Mouse (Mus musculus) kidney, adult 9 months (tissue): ENCODE measurements at regions not wholly inside any gene's neighbourhood (a gene's known extent, or its start where the extent isn't known, plus 50 kb on each side); places are given as distances from the start of the nearest gene placed in this dataset.

ENCODE experiments used
- DNase-seq: peaks from one replicate; pipeline ENCODE4 v3.0.0; 2022

DNA sequence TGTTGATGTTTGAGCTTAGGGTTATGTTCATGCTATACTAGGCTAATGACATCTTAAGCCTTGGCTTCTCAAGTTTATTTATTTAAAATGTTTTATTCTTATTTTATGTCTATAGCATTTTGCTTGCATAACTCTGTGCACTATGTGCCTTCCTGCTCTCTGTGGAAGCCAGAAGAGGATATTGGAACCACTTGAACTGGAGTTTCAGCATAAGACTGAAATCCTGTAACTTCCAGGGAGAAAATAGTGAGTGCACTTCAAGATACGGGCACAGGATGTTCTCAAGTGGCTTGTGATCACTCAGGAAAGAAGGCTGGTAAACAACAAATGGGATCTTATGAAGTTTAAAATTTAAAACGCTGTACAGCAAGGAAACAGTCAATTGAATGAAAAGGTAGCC is 257.0 kb upstream of the Gm10131 start:
- DNase-seq, result no peak

DNA sequence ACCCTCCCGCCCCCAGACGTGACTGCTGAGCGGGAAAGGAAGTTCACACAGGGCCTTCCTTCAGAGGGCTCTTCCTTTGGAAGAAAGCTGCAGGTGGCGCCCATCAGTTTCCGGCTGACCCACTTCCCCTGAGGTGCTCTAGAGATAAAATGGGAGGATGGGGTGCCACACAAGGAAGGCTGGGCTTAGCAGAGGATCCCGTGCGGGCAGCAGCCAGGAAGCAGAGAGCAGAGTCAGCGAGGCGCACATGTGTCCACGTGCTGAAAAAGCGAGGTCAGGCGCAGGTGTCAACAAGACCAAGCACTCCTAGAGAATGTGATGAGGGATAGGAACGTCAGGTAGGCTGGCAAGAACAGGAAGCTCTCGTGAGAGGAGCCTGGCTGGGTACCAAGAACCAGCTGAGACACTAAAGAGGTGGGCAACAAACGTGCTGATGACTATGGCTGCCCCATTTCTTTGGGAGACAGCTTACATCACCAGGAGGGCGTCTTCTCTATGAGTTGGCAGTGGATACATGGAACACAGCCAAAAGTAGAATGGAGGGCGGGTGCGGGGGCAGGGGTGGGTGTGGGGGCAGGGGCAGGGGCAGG is 253.0 kb upstream of the Gm10131 start:
- no peak for DNase-seq

DNA sequence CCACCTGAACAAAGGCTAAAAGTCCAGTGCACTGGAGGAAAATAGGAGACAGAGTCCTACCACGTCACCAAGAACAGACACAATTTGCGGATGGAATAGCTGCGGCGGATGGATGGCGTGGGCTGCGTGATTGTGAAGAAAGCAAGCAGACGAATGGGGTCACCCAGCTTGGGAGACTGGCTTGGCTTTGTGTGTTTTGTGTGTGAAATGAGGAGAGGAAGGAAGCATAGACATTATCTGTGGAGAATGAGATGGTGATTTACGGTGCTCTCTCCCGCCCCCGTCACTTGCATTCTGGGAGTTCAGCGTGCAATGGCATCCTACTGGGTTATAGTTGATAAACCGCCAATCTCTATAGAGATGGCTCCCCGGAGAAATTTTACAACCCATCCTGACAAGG is 252.1 kb upstream of the Gm10131 start:
- no peak for DNase-seq

DNA sequence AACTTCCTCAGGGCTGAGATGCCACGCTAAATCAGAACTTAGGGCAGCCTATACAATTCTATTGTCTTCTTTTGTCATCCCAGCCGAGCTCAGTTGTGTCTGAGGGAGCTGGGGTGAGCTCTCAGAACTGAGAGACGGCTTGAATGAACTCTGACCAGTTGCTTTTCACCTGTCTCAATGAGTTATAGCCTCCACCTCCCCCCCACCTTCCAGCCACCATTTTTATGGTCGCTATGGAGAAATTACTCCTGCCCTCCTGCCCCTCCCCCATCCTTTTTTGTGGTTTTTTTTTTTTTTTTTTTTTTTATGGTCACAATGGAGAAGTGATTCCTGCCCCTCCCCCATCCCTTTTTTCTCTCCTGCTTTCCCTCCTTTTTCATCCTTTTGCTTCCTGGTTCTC is 251.6 kb upstream of the Gm10131 start:
- DNase-seq, result no peak

DNA sequence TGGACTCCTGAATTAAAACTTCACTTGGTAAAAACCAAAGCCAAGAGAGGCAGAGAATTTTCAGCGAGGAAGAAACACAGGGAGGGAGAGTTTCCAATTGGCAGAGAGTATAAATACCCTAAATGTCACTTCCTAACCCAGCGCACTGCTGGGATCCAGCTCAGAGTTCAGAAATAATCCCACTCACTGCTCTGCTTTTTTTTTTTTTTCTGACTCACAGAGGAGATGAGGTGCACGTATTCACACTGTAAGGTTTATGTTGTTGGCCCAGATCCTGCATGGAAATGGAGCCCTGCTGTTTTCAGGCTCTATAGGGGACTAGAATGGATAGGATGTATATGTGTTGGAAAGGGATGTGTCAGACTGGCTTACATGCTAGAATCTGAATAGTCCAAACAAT is 249.8 kb upstream of the Gm10131 start:
- DNase-seq, result no peak

DNA sequence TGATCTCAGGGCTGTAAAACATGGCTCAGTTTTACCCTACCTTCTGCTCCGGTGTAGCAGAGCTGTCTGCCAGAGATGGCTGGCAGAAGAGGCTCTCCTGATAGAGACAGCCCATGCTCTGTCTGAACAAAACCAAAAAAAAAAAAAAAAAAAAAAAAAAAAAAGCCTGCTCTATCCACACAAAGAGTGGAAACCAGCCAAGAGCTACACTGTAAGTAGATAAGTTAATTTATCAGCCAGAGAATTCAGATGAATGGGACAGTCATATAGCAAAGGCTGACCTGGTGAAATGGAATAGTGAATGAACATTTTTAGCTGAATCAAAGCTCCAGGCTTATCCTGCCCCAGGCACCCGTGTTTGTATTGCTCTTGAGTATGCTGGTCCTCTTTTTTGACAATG is 248.2 kb upstream of the Gm10131 start:
- no peak for DNase-seq

DNA sequence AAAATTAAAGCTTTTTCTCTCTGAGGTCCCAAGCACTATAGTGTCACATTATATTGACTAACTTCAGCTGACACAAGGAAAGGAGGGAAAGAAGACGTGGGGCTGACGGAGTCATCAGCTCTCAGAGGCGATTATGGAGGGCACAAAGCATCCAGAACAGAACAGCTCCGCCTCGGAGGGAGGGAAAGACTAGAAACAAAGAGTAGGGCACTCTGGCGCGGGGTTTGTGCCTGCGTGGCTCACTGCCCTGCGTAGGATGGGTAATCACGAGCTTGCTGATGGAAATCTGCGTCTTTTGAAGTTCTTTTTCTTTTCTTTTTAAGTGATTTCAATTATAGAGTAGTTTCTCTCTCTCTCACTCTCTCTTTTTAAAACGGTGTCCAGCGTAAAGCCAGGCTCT is 243.5 kb upstream of the Gm10131 start:
- DNase-seq, result no peak

DNA sequence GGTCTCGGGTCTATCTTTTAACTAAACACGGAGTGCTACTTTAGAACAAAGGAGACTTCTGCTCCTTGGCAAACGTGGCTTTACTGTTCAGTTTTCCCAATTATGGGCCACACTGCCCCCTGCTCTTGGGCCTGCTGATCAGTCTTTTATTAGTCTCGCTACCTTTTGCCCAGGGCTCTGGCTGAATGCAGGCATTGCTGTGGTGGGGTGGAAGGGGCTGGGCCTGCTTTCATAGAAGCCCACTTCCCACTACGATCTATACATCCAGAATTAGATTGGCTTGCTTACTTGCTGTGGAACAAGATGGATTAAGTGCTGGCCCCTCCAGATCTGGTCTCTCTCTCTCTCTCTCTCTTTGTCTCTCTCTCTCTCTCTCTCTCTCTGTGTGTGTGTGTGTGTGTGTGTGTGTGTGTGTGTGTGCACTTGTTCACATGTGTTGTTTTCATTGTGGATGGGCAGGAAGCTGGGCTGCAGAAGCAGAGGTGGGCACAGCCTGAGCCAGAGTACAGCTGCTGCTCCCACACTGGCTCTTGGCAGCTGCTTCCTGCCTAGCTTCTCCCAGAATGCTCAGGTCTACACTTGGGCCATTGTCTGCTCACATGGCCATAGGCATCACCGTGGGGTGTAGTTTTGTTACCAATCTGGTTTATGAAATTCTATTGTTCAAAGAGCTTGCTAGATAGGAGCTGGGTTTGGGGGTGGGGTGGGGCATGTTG is 241.8 kb upstream of the Gm10131 start:
- no peak for DNase-seq

DNA sequence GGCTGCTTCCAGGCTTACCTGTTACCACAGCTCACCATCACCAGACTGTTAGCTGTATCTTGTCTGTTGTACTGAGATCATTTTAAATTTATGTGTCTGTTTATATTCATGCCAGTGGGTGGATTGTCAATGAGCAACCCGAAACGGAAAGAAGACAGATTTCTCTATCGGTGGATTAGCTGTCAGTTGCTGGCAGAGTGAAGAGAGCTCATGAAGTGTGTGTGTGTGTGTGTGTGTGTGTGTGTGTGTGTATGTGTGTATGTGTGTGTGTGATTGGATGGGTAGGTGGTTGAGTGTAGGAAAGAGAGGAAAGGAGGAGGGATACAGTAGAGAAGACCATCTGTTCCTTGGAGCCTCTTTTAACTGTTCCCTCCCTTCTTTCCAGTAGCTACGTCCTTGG is 223.3 kb upstream of the Gm10131 start:
- DNase-seq, result no peak

DNA sequence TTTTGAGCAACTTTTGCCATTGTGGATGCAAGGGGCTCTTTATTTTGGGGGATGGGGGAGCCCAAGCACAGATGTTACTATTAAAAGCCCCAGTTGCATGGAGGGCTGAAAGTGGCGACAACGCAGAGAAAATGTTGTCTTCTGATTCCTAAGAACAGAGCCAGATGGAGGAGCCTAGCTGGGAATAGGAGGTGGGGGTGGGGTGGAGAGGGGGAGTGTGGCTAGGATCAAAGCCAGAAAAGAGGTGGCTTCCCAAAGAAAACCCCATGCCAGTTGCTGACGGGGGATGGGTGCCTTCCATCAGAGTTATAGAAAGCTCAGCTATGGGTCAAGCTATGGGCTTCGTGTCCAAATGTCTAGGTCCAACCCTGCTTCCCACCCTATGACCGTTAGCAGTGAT is 220.1 kb upstream of the Gm10131 start:
- DNase-seq, result no peak

DNA sequence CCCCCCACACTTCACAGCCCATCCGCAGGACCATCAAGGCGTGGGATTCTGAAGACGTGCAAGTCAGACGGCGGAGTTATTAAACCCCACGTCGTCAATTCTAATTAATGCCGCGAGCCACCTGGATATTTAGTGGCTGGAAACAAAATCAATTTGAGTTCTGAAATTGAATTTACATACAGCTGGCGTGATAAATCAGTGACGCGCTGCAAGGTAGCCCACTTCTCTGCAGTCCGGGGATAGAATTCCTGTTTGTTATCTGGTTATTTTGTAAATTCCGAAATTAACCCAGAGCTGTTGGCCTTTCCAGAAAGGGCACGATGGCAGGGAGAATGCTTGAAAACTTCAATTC is 215.1 kb upstream of the Gm10131 start:
- DNase-seq, result no peak

DNA sequence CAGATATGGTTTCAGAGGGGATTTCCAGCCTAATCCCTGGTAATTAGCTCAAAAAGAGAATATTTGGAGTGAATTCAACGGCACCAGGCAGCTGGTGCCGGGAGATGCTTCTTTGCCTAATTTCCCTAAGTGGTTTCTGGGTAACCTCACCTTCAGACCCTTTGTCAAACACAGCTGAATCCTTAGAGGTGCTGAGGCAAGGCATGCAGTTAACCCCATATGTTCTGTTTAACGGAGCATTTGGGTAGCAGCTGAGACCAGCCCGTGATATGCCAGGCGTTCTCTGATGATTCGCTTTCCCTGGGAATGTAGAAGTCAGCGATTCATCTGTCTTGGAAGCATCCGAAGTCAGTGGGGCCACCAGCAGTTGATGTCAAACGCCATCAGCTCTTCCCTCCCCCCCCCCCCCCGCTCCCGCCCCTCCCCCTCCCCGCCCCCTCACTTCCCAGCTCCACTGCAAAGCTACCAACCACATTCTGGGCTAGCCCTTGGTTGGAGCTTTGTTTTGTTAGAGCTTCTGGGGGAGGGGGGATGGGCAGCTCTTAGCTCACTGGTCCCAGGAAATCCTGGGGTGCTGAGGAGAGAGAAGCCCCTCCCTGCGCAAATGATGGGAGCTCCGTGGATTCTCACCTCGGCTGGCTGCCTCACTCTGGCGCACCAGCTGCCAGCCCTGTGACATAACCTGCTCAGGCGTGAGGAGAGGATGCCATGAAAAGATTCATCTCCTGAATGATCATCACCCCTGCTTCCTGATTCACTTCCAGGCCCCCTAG is 214.5 kb upstream of the Gm10131 start:
- DNase-seq, result no peak

DNA sequence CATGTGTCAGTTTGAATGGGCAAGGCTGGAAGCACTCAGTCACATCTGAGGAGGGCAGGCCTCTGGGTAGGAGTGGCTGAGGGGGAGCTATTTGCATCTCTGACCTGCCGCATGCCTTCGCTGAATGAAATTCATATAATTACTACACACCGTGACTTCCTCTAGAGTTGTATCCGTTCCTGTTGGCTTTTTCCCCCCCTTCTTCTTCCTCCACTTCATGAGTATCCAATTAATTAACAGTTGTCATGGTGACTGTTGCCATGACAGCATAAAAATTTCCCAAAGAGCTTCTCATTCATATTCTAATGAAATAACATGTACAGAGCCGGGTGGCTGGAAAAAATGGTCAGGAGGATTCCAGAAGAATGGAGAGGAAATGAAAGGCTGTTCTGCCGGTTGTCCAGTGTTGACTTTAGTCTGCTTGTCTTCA is 208.6 kb upstream of the Gm10131 start:
- DNase-seq, result peak; percentile 3

DNA sequence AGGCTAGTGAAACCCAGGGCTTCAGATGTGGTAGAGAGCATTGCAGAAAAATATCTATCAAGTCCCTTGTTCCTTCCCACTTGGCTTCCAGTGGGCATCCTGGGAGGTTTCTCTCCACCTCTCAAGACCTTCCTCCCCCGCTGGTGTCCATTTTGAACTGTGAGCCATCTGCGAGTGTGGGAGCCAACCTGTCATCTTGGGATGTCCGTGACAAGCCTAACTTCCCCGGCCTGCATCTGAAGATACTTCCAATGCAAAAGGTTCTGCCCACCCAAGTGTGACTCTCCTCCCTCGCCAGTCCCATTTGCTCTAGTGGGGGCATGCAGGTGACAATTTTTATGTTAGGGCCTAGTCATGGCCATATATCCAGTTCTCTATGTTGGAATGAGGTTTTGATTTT is 208.2 kb upstream of the Gm10131 start:
- DNase-seq, result no peak

DNA sequence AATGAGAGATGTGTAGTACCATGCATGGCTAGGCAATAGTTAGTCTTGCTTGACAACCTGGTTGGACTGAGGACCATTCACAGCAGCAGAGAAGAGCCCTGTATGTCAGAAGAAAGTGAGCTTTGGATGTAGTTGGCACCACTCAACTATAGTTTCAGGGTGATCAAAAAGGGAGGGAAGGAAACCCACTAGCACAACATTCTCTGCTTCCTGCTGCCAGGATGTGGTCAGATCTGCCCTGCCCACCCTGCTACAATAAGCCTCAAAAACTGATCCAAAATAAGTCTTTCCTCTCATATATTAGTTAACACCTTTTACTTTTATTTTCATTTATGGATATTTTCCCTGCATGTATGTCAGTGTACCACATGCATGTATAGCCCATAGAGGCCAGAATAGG is 203.7 kb upstream of the Gm10131 start:
- no peak for DNase-seq

DNA sequence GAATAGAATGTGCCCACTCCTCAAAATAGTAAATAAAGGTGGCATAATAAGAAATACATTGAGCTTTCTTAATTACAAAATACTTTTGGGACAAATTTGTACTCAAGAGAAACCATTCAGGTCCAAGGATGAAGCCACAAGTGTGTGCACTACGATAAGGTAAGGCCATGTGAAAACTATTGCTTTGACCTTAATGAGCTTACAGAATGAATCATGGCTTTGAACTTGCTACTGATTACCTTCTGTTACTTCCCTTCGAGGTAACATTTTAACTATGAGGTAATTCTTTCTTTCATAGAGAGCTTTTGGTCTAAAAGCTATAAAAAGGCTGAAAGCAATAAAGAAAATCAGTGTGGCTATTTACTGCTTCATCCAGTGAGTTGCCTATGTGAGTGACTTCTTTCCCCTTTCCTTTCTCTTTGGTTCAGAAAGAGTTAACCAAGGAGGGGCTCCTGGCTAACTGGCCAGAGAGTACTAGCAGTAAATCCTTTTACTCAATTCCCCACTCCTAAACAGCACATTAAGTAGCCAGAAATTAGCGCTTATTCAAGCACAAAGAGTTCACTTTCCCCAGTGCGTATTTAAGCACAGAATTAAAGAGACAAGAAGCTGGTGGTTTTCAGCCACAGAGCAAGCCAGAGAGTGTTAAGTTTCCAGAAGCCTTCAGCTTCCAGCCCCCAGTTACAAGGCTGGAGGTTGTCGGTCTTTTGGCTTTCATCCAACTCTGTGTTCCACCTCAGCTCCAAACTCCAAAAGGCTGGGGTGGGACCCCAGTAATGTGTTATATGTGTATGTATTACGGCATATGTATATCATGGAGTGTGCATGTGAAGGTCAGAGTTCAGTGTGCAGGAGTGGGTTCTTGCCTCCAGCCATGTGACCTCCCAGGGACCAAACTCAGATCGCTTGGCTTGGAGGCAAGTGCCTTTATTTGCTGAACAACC is 194.3 kb upstream of the Gm10131 start:
- peak; percentile 1 for DNase-seq

DNA sequence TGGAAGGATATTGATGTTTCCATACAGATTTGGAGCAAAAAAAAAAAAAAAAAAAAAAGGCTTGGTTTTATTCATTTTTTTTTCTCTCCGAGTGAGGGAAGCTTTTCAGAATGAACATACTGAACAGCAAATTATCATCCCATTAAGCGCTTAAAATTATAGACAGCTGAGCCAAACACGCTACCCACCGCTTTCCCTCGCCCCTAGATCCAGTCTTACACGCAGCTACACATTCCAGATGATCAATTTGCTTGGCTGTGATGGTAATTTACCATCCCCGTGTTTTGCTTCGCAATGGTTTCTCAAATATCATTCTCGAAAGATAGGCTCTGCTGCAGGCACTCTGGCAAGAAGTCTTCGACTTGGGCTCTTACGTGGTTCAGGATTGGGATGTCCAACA is 192.3 kb upstream of the Gm10131 start:
- DNase-seq, result no peak

DNA sequence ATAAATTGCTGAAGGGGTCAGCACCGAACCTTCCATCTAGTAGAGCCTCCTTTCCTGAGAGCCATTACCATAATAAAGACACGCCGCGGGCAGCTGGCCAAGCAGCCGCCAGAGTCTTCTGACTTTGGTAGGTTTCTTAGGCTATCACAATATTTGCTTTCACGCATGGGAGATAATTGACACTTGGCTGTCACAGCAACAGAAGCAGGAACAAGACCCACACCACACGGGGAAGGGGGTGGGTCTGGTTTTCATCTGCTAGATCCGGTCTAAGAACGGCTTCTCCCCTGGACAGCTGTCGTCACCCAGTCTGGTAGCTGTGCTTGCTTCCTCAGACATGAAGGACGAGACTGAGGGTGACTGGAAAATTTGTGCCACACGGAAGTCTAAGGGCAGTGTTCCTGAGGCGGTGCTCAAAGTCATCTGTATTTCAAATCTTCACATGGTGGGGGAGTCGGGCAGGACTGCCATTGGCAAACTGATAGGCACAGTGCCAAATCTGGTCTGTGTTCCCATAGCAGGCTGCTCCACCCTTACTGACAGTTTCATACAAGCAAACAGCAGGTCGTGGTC is 188.9 kb upstream of the Gm10131 start:
- DNase-seq, result peak; percentile 8

DNA sequence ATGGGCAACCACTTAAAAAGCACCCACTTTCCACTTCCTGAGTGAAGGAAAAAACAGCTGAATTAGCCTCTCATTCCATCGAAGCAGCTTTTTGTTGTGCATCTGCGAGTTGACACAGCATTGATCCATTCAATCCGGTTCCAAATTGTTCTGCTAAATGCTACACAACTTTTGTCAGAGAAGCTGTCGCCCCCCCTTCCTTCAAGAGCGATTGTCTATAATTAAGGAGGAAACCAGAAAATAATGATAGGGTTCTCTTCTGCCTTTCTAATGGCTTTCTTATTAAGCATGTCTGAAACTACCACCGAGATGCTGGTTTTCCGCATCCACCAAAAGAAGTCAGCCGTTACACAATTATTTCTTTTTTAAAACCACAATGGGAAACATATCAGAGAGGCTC is 183.2 kb upstream of the Gm10131 start:
- DNase-seq, result no peak

DNA sequence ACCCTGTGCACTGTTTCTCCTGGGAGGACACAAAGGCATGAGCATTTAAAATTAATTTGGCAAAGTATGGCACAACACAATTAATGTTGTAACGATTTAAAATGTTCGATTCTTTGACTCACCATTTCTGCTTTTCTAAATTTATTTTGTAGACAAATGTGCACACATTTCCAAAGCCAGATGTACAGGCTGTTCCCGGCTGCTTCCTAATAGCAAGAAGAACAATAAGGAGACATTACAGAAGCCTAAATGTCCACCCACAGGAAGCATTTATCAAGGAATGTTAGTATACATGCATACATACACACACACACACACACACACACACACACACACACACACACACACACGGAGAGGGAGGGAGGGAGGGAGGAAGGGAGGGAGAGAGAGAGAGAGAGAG is 179.1 kb upstream of the Gm10131 start:
- no peak for DNase-seq

DNA sequence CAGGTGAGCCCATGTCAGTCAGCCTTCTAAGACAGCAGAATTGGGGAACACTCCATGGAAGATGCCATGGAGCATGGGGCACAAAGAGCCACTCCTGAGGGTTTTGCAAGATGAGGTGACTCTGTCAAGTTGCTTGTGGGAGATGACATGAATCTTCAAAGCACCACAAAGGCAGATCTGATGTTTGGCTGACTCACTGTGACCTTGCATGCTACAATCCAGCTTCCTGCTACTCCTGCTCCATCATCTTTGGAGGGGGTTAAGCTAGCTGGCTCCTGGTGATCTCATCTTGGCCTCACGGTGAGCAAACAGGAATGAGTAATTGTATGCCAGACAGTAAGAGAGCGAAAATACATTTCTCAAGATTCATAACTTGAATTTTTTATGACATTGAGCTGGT is 176.3 kb upstream of the Gm10131 start:
- no peak for DNase-seq

DNA sequence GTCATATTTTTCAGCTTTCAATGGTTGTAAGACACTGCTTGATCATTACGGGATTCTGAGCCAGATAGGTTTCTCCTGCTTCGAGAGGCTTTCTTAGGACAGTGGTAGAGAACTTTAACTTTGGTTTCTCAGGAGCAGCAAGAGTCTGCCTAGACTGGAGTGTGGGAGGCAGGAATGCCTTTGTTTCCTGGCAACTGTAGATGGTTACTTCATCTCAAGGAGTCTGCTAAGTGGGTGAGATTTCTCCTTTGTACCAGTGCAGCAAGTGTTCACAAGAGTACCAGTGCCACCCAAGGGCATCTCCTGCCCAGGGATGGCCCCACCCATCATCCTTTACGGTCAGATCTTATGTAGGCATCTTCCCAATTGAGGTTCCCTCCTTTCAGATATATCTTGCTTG is 173.0 kb upstream of the Gm10131 start:
- no peak for DNase-seq

DNA sequence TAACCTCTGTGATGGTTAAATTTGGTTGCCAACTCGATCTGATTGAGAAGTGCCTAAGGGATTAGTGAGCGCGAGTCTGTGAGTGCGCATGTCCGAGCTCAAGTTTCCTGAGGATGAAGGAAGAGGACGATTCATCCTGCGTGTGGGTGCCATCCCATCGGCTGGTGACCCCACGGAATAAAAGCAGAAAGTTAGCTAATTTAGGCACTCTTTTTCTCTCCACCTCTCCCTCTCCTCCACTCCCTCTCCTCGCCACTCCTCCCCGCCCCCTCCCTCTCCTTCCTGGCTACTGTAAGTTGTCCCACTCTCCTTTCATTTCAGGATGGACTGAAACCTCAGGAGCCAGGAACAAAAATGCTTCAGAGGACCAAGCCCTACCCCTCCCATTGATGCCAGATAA is 168.9 kb upstream of the Gm10131 start:
- no peak for DNase-seq
